Mouse (Mus musculus) forebrain, embryonic 11.5 days (tissue): ENCODE results near the gene Ephb2. TPM values are rescaled to one million over a fixed set of nuclear protein-coding genes. Genes with fewer than 3 reads are reported as not detected.

Experiments
- ATAC-seq: fragments of 200-750 bp; cut with Nextera tagmentation; replicated peaks from 2 replicates; pipeline ENCODE4 v1.8.0; 2017; ENCODE audit warnings: moderate TSS enrichment; ENCODE audit not compliant: low FRiP score
- DNase-seq: peaks from one replicate; pipeline ENCODE4 v3.0.0-alpha.2; 2017; ENCODE audit warnings: low spot score
- H3K27ac ChIP-seq: fragments of 300-500 bp; sonication (generic); 2 replicates; pipeline ENCODE4 v1.5.1; 2014; ENCODE audit warnings: low read depth, low read length
- H3K27me3 ChIP-seq: fragments of 300-500 bp; sonication (generic); 2 replicates; pipeline ENCODE4 v1.6.1; 2014; ENCODE audit warnings: mild to moderate bottlenecking, low read length, mixed read lengths; ENCODE audit not compliant: control insufficient read depth, insufficient read depth
- H3K36me3 ChIP-seq: fragments of 300-500 bp; sonication (generic); 2 replicates; pipeline ENCODE4 v1.6.1; 2014; ENCODE audit warnings: mild to moderate bottlenecking, low read length, moderate library complexity, mixed read lengths; ENCODE audit not compliant: control insufficient read depth, insufficient read depth
- H3K4me1 ChIP-seq: fragments of 300-500 bp; sonication (generic); replicated peaks from 2 replicates; pipeline ENCODE4 v1.6.1; 2014; ENCODE audit warnings: low read length, mixed read lengths; ENCODE audit not compliant: control insufficient read depth, insufficient read depth
- H3K4me2 ChIP-seq: fragments of 300-500 bp; sonication (generic); 2 replicates; pipeline ENCODE4 v1.6.1; 2014; ENCODE audit warnings: low read depth, mild to moderate bottlenecking, low read length, moderate library complexity, mixed read lengths; ENCODE audit not compliant: severe bottlenecking
- H3K4me3 ChIP-seq: fragments of 300-500 bp; sonication (generic); 2 replicates; pipeline ENCODE4 v1.5.1; 2014; ENCODE audit warnings: low read depth, low read length
- H3K9ac ChIP-seq: fragments of 300-500 bp; sonication (generic); 2 replicates; pipeline ENCODE4 v1.6.1; 2014; ENCODE audit warnings: low read length
- H3K9me3 ChIP-seq: fragments of 300-500 bp; sonication (generic); 2 replicates; pipeline ENCODE4 v1.6.1; 2016; ENCODE audit warnings: low read length, mixed read lengths; ENCODE audit not compliant: control insufficient read depth
- WGBS: fragments of 180-500 bp; shearing (Covaris S2); extraction: QIAGEN DNeasy Blood & Tissue Kit; methylation state at CpG from one replicate; pipeline ENCODE4 v1.1.7; 2014; 5-methylcytosine and 5-hydroxymethylcytosine counted together
- polyA plus RNA-seq: library from polyadenylated mRNA; unstranded; fragments of >200 nt; fragmentation: Nextera tagmentation; extraction: Ambion mirVana; gene quantifications from 2 replicates; pipeline ENCODE4 v1.2.1, GENCODE M21; 2014

The Ephb2 gene
- polyA plus RNA-seq, 1 experiment from 2014 or later = 36.9 TPM

GRCm38 (mm10) chr4:136774201-136774600 lies 61.6 kb downstream of the Ephb2 start:
- H3K4me3 ChIP-seq = no peak overlapping the region
- H3K9me3 ChIP-seq = no peaks in the 10 kb centered on the region
- H3K27ac ChIP-seq = no peak overlapping the region
- H3K27me3 ChIP-seq = no peaks in the 10 kb centered on the region
- ATAC-seq (no peak), DNase-seq (no peak)
- H3K4me2 ChIP-seq = no peak overlapping the region
- peaks cover 51% of the 10 kb centered on the region for H3K4me1 ChIP-seq
- peaks cover 7% of the 10 kb centered on the region; the same call in 1 of the 2 replicates for H3K36me3 ChIP-seq
- H3K9ac ChIP-seq = no peak overlapping the region
- 36% methylated on average over 3 of the region's 3 CpGs for WGBS

- DNase-seq (peak; percentile 90), ATAC-seq (peak; percentile 88)
- 27% methylated on average over 13 of the region's 13 CpGs for WGBS
- H3K4me3 ChIP-seq = no peak overlapping the region
- peak overlapping the region; percentile 92 for H3K27ac ChIP-seq
- peaks cover 6% of the 10 kb centered on the region for H3K9me3 ChIP-seq
- H3K4me1 ChIP-seq = peaks cover 46% of the 10 kb centered on the region
- peaks cover 10% of the 10 kb centered on the region for H3K36me3 ChIP-seq
- H3K27me3 ChIP-seq = no peaks in the 10 kb centered on the region
- H3K9ac ChIP-seq = peak overlapping the region; percentile 27; the same call in 1 of the 2 replicates
- H3K4me2 ChIP-seq = peak overlapping the region; percentile 5; the same call in 1 of the 2 replicates
Observed at GRCm38 (mm10) chr4:136772952-136773584, 62.7 kb downstream of the Ephb2 start.

- Histone ChIP-seq H3K36me3 (peaks cover 10% of the 10 kb centered on the region), H3K9me3 (peaks cover 6% of the 10 kb centered on the region), H3K27me3 (no peaks in the 10 kb centered on the region), H3K9ac (peak overlapping the region; percentile 27; the same call in 1 of the 2 replicates), H3K4me1 (peaks cover 43% of the 10 kb centered on the region), H3K4me3 (no peak overlapping the region), H3K27ac (peak overlapping the region; percentile 92), H3K4me2 (no peak overlapping the region; the same call in 1 of the 2 replicates)
- 67% methylated on average over 5 of the region's 5 CpGs for WGBS
- no peak for ATAC-seq
- no peak for DNase-seq
Observed at GRCm38 (mm10) chr4:136772318-136772717, 63.5 kb downstream of the Ephb2 start.

- 93% methylated on average over 17 of the region's 17 CpGs for WGBS
- DNase-seq (no peak), ATAC-seq (no peak)
- H3K4me2 ChIP-seq = no peak overlapping the region
- peaks cover 10% of the 10 kb centered on the region for H3K36me3 ChIP-seq
- H3K27ac ChIP-seq = no peak overlapping the region
- H3K9ac ChIP-seq = no peak overlapping the region
- peaks cover 6% of the 10 kb centered on the region for H3K9me3 ChIP-seq
- H3K4me1 ChIP-seq = peaks cover 34% of the 10 kb centered on the region
- H3K4me3 ChIP-seq = no peak overlapping the region
- H3K27me3 ChIP-seq = no peaks in the 10 kb centered on the region
Observed at GRCm38 (mm10) chr4:136770718-136771117, 65.1 kb downstream of the Ephb2 start.

GRCm38 (mm10) chr4:136768499-136768898 lies 67.3 kb downstream of the Ephb2 start:
- Histone ChIP-seq H3K9ac (no peak overlapping the region), H3K27ac (no peak overlapping the region), H3K9me3 (peaks cover 6% of the 10 kb centered on the region), H3K4me2 (no peak overlapping the region), H3K36me3 (peaks cover 10% of the 10 kb centered on the region), H3K4me1 (peaks cover 31% of the 10 kb centered on the region), H3K4me3 (no peak overlapping the region), H3K27me3 (no peaks in the 10 kb centered on the region)
- DNase-seq = no peak
- 93% methylated on average over 3 of the region's 3 CpGs for WGBS
- no peak for ATAC-seq

- H3K4me3 ChIP-seq = no peak overlapping the region
- H3K36me3 ChIP-seq = peaks cover 4% of the 10 kb centered on the region
- 67% methylated on average over 7 of the region's 7 CpGs for WGBS
- peaks cover 6% of the 10 kb centered on the region for H3K9me3 ChIP-seq
- no peak overlapping the region for H3K9ac ChIP-seq
- H3K27ac ChIP-seq = no peak overlapping the region
- H3K4me1 ChIP-seq = peaks cover 31% of the 10 kb centered on the region
- no peak overlapping the region for H3K4me2 ChIP-seq
- DNase-seq (no peak), ATAC-seq (no peak)
- H3K27me3 ChIP-seq = no peaks in the 10 kb centered on the region
Observed at GRCm38 (mm10) chr4:136765080-136765479, 70.7 kb downstream of the Ephb2 start.

- Histone ChIP-seq H3K36me3 (peaks cover 1% of the 10 kb centered on the region; the same call in 1 of the 2 replicates), H3K27me3 (no peaks in the 10 kb centered on the region), H3K4me1 (peaks cover 38% of the 10 kb centered on the region), H3K4me2 (no peak overlapping the region), H3K4me3 (no peak overlapping the region), H3K9me3 (peaks cover 2% of the 10 kb centered on the region), H3K9ac (0 out of 2 replicates have a peak overlapping the region, but pooled peaks have one; percentile 13), H3K27ac (no peak overlapping the region)
- ATAC-seq (no peak), DNase-seq (no peak)
- 33% methylated on average over 5 of the region's 5 CpGs for WGBS
Observed at GRCm38 (mm10) chr4:136763349-136763748, 72.4 kb downstream of the Ephb2 start.

- no peak for DNase-seq
- WGBS = 19% methylated on average over 18 of the region's 18 CpGs
Observed at GRCm38 (mm10) chr4:136761713-136762380, 73.9 kb downstream of the Ephb2 start.

More at GRCm38 (mm10) chr4:136761713-136762380, 73.9 kb downstream of the Ephb2 start:
- ATAC-seq = peak; percentile 51
- H3K4me1 ChIP-seq = peaks cover 53% of the 10 kb centered on the region
- H3K4me3 ChIP-seq = no peak overlapping the region
- H3K9me3 ChIP-seq = no peaks in the 10 kb centered on the region
- H3K9ac ChIP-seq = 0 out of 2 replicates have a peak overlapping the region, but pooled peaks have one; percentile 23
- no peak overlapping the region for H3K4me2 ChIP-seq
- H3K27me3 ChIP-seq = no peaks in the 10 kb centered on the region
- peak overlapping the region; percentile 74 for H3K27ac ChIP-seq
- H3K36me3 ChIP-seq = no peaks in the 10 kb centered on the region
